ENCODE assay signal across 24 mouse cellular contexts in genomic region chr3:136330043-136330442, GRCm38 (mm10).
"Had no signal": no experiment of that assay in that cellular context is flagged by ENCODE, and none has a peak within 500 bp of the region (broad histone marks: within the 10 kb centered on the region; RNA-seq: fewer than 3 reads in every experiment).

No protein-coding gene starts in this region.

- H3K36me3 ChIP-seq: heart, embryonic 13.5 days; heart, embryonic 15.5 days; hindbrain, embryonic 13.5 days; hindbrain, embryonic 15.5 days; limb, embryonic 10.5 days; limb, embryonic 12.5 days; liver, embryonic 13.5 days had no signal

- ATAC-seq: hindbrain, postnatal 0 days; intestine, embryonic 16.5 days had no signal

- H3K27me3 ChIP-seq: heart, embryonic 13.5 days; heart, embryonic 15.5 days; limb, embryonic 12.5 days; liver, embryonic 13.5 days had no signal

- H3K4me1 ChIP-seq: heart, embryonic 13.5 days; heart, embryonic 15.5 days; hindbrain, embryonic 13.5 days; hindbrain, embryonic 15.5 days; limb, embryonic 10.5 days; limb, embryonic 12.5 days; liver, embryonic 13.5 days had no signal

- H3K9ac ChIP-seq: heart, embryonic 13.5 days; heart, embryonic 15.5 days; hindbrain, embryonic 13.5 days; hindbrain, embryonic 15.5 days; limb, embryonic 12.5 days; liver, embryonic 13.5 days had no signal

- H3K4me2 ChIP-seq: heart, embryonic 11.5 days; heart, embryonic 13.5 days; heart, embryonic 15.5 days; hindbrain, embryonic 13.5 days; hindbrain, embryonic 15.5 days; limb, embryonic 12.5 days; liver, embryonic 11.5 days; liver, embryonic 13.5 days had no signal

- DNase-seq: gastrocnemius, postnatal 14 days; gastrocnemius, postnatal 36 days; heart, adult 11 months; heart, adult 2 months; heart, postnatal 14 days; heart, postnatal 36 days; kidney, adult 11 months; kidney, adult 2 months; kidney, adult 9 months; kidney, postnatal 14 days; kidney, postnatal 36 days; liver; liver, embryonic 13.5 days had no signal

- H3K4me3 ChIP-seq: heart, adult 2 months; heart, embryonic 13.5 days; heart, embryonic 15.5 days; hindbrain, embryonic 13.5 days; hindbrain, embryonic 15.5 days; left cerebral cortex, adult 2 months; limb, embryonic 10.5 days; limb, embryonic 12.5 days; liver, embryonic 13.5 days had no signal

- H3K9me3 ChIP-seq: heart, embryonic 13.5 days; heart, embryonic 15.5 days; hindbrain, embryonic 13.5 days; hindbrain, embryonic 15.5 days; limb, embryonic 10.5 days; limb, embryonic 12.5 days; liver, embryonic 13.5 days had no signal

- H3K27ac ChIP-seq: heart, adult 2 months; heart, embryonic 13.5 days; heart, embryonic 15.5 days; hindbrain, embryonic 13.5 days; hindbrain, embryonic 15.5 days; hindbrain, postnatal 0 days; left cerebral cortex, adult 2 months; limb, embryonic 10.5 days; limb, embryonic 12.5 days; liver, embryonic 13.5 days had no signal
